Mouse (Mus musculus): ENCODE data around the gene Cep164.

GRCm38 (mm10) chr9:45839982-45840300 is 11.4 kb upstream of the Cep164 start:
- TF ChIP-seq CTCF (conservative IDR thresholded peaks at IDR 0.05; ENCODE audit: low read length) = no peak
- no peak for TF ChIP-seq NANOG (IDR thresholded peaks at IDR 0.05; ENCODE audit: borderline replicate concordance, low read length)
- TF ChIP-seq POU5F1 (IDR thresholded peaks at IDR 0.05; ENCODE audit: borderline replicate concordance, low read length) = no peak
